36 mouse cellular contexts compared by ENCODE assay signal in the genomic region with DNA sequence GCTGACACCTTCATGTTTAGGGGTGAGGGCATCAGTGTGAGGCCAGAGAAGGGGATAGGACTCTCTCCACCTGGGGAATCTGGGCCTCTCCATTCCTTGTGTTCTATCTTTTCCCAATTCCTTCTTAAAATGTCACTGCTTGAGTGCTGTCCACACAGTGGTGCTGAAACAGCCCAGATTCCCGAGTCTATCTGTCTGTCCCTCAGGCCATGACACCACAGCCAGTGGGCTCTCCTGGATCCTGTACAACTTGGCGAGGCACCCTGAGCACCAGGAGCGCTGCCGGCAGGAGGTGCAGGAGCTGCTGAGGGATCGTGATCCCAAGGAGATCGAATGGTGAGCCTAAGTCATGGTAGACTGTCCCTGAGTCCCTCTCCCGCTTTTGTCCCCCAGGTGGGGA. TPM values are rescaled to one million over a fixed set of nuclear protein-coding genes. Genes with fewer than 3 reads are reported as not detected.
A peak's percentile ranks its signal among the peaks of the same experiment; 100 is the strongest.
DNase-seq lines count a peak whose midpoint lies in the region; ATAC-seq and TF ChIP-seq lines count a peak whose summit lies in the region.
"Had no signal": no experiment of that assay in that cellular context is flagged by ENCODE, and none has a peak within 500 bp of the region (broad histone marks: within the 10 kb centered on the region; RNA-seq: fewer than 3 reads in every experiment).

No protein-coding gene starts in this region.

- H3K4me3 ChIP-seq in embryonic facial prominence, embryonic 11.5 days (ENCODE audit: low read depth, low read length): no peak overlapping the region
- H3K4me3 ChIP-seq in intestine, postnatal 0 days (ENCODE audit: low read depth, low read length): no peak overlapping the region
- H3K4me3 ChIP-seq: forebrain, embryonic 12.5 days; heart, embryonic 15.5 days; hindbrain, embryonic 12.5 days; intestine, embryonic 15.5 days; liver, embryonic 15.5 days; lung, embryonic 15.5 days; midbrain, embryonic 12.5 days had no signal

- peak; percentile 7 for DNase-seq in kidney, postnatal 10 days
- DNase-seq in kidney, postnatal 36 days: no peak
- DNase-seq in 416B (ENCODE audit: low read depth) (peak; percentile 9), NIH3T3 (ENCODE audit: low read depth) (peak; percentile 44)
- DNase-seq in embryonic facial prominence, embryonic 11.5 days (ENCODE audit: low spot score): peak; percentile 31
- no peak for DNase-seq in heart, adult 9 months (ENCODE audit: low spot score in 2 of 2)
- DNase-seq: adrenal gland, postnatal 10 days; cerebellum, adult 9-10 months; forebrain, postnatal 0 days; kidney, adult 9 months; layer of hippocampus, postnatal 36 days; left cerebral cortex, postnatal 4 days; liver; spleen, adult 18-20 months; thymus, postnatal 14 days had no signal

- H3K9me3 ChIP-seq in embryonic facial prominence, embryonic 11.5 days (replicated peaks; ENCODE audit: control insufficient read depth, low read length): no peaks in the 10 kb centered on the region
- no peaks in the 10 kb centered on the region for H3K9me3 ChIP-seq in intestine, postnatal 0 days (ENCODE audit: control insufficient read depth)
- H3K9me3 ChIP-seq: forebrain, embryonic 12.5 days; G1E; heart, embryonic 15.5 days; hindbrain, embryonic 12.5 days; intestine, embryonic 15.5 days; liver, embryonic 15.5 days; lung, embryonic 15.5 days; midbrain, embryonic 12.5 days had no signal

- H3K27me3 ChIP-seq in embryonic facial prominence, embryonic 11.5 days (ENCODE audit: control insufficient read depth, insufficient read depth, low read length): no peaks in the 10 kb centered on the region
- no peaks in the 10 kb centered on the region for H3K27me3 ChIP-seq in intestine, postnatal 0 days (replicated peaks; ENCODE audit: control insufficient read depth, insufficient read depth, low read length)
- H3K27me3 ChIP-seq: heart, embryonic 15.5 days; hindbrain, embryonic 12.5 days; intestine, embryonic 15.5 days; liver, embryonic 15.5 days; lung, embryonic 15.5 days had no signal

- 63% methylated on average over 7 of the region's 7 CpGs for WGBS in embryonic facial prominence, embryonic 11.5 days
- WGBS in intestine, postnatal 0 days: 61% methylated on average over 7 of the region's 7 CpGs

- no peak for ATAC-seq in embryonic facial prominence, embryonic 11.5 days (replicated peaks; ENCODE audit: insufficient number of reproducible peaks, low FRiP score, low TSS enrichment, low read depth)
- ATAC-seq in monocyte, adult 5-6 weeks (replicated peaks; ENCODE audit: insufficient number of reproducible peaks, low FRiP score, low TSS enrichment, poor library complexity, severe bottlenecking): no peak
- ATAC-seq in intestine, postnatal 0 days: no peak
- ATAC-seq: forebrain, postnatal 0 days; hindbrain, postnatal 0 days; intestine, embryonic 15.5 days had no signal

- H3K4me1 ChIP-seq in embryonic facial prominence, embryonic 11.5 days (ENCODE audit: control insufficient read depth, insufficient read depth, low read length): no peaks in the 10 kb centered on the region
- no peaks in the 10 kb centered on the region for H3K4me1 ChIP-seq in intestine, postnatal 0 days (replicated peaks; ENCODE audit: control insufficient read depth, insufficient read depth, low read length)
- H3K4me1 ChIP-seq: forebrain, embryonic 12.5 days; heart, embryonic 15.5 days; hindbrain, embryonic 12.5 days; intestine, embryonic 15.5 days; liver, embryonic 15.5 days; lung, embryonic 15.5 days; midbrain, embryonic 12.5 days had no signal

- H3K27ac ChIP-seq in embryonic facial prominence, embryonic 11.5 days (replicated peaks; ENCODE audit: low read depth, low read length): no peak overlapping the region
- no peak overlapping the region for H3K27ac ChIP-seq in intestine, postnatal 0 days (ENCODE audit: low read depth, low read length)
- H3K27ac ChIP-seq: forebrain, embryonic 12.5 days; heart, embryonic 15.5 days; hindbrain, embryonic 12.5 days; hindbrain, postnatal 0 days; intestine, embryonic 15.5 days; liver, embryonic 15.5 days; lung, embryonic 15.5 days; midbrain, embryonic 12.5 days had no signal

- H3K4me2 ChIP-seq in embryonic facial prominence, embryonic 11.5 days (ENCODE audit: low read depth, low read length): no peak overlapping the region
- H3K4me2 ChIP-seq in intestine, postnatal 0 days (replicated peaks; ENCODE audit: low read depth): no peak overlapping the region
- H3K4me2 ChIP-seq: forebrain, embryonic 12.5 days; heart, embryonic 15.5 days; hindbrain, embryonic 12.5 days; intestine, embryonic 15.5 days; liver, embryonic 15.5 days; lung, embryonic 15.5 days; midbrain, embryonic 12.5 days had no signal

- H3K36me3 ChIP-seq in embryonic facial prominence, embryonic 11.5 days (replicated peaks; ENCODE audit: control insufficient read depth, insufficient read depth, low read depth, low read length): no peaks in the 10 kb centered on the region; the same call in 1 of the 2 replicates
- H3K36me3 ChIP-seq in intestine, postnatal 0 days (ENCODE audit: control insufficient read depth, insufficient read depth): no peaks in the 10 kb centered on the region
- H3K36me3 ChIP-seq: forebrain, embryonic 12.5 days; G1E; heart, embryonic 15.5 days; hindbrain, embryonic 12.5 days; intestine, embryonic 15.5 days; liver, embryonic 15.5 days; lung, embryonic 15.5 days; midbrain, embryonic 12.5 days had no signal

- no peak overlapping the region for H3K9ac ChIP-seq in embryonic facial prominence, embryonic 11.5 days (replicated peaks; ENCODE audit: low read length)
- H3K9ac ChIP-seq in intestine, postnatal 0 days (ENCODE audit: low read depth, low read length): no peak overlapping the region
- H3K9ac ChIP-seq: forebrain, embryonic 12.5 days; forebrain, postnatal 0 days; heart, embryonic 15.5 days; hindbrain, embryonic 12.5 days; intestine, embryonic 15.5 days; liver, embryonic 15.5 days; lung, embryonic 15.5 days; midbrain, embryonic 12.5 days had no signal

- no peak for TF ChIP-seq CTCF in intestine, postnatal 0 days (IDR thresholded peaks at IDR 0.05; ENCODE audit: low read depth)

RNA-seq across cellular contexts. Expression of a gene that starts 11.5 kb away (rescaled TPM):
- polyA plus RNA-seq in embryonic facial prominence, embryonic 11.5 days (2014; fragmentation: Nextera tagmentation; extraction: Ambion mirVana): 0.27 TPM in 1 of 2 replicates, not detected in the other
- total RNA-seq in monocyte, adult 5-6 weeks (2017): not detected in 3 replicates
- not detected in 2 replicates for polyA plus RNA-seq in intestine, postnatal 0 days (2015; fragmentation: Nextera tagmentation; extraction: Ambion mirVana)
- total RNA-seq: common myeloid progenitor, adult 5-6 weeks; G1E; gastrocnemius, postnatal 4 days; heart, postnatal 25 days; megakaryocyte, adult 5-6 weeks; neutrophil, adult 5-6 weeks had no signal
- polyA plus RNA-seq: G1E; heart, embryonic 15.5 days; lung, embryonic 15.5 days had no signal

RNA-seq across cellular contexts. Expression of a gene that starts 15.3 kb away (rescaled TPM):
- polyA plus RNA-seq in embryonic facial prominence, embryonic 11.5 days (2014; fragmentation: Nextera tagmentation; extraction: Ambion mirVana): not detected in 2 replicates
- not detected in 3 replicates for total RNA-seq in monocyte, adult 5-6 weeks (2017)
- polyA plus RNA-seq in intestine, postnatal 0 days (2015; fragmentation: Nextera tagmentation; extraction: Ambion mirVana): 3.2 and 3.7 TPM in 2 replicates
- total RNA-seq: adrenal gland, postnatal 10 days; common myeloid progenitor, adult 5-6 weeks; forebrain, postnatal 0 days; gastrocnemius, adult 8-10 months; gastrocnemius, postnatal 4 days; heart, adult 8-10 months; heart, postnatal 25 days; hindbrain, postnatal 0 days; layer of hippocampus, postnatal 36 days; left cerebral cortex, postnatal 4 days; megakaryocyte, adult 5-6 weeks; neutrophil, adult 5-6 weeks had no signal
- polyA plus RNA-seq: embryonic facial prominence, embryonic 14.5 days; forebrain, embryonic 12.5 days; G1E; heart, embryonic 15.5 days; hindbrain, embryonic 12.5 days; liver, embryonic 15.5 days; lung, embryonic 15.5 days; midbrain, embryonic 12.5 days had no signal

RNA-seq across cellular contexts. Expression of a gene that starts 52.9 kb away (rescaled TPM):
- not detected in 2 replicates for polyA plus RNA-seq in embryonic facial prominence, embryonic 11.5 days (2014; fragmentation: Nextera tagmentation; extraction: Ambion mirVana)
- total RNA-seq in monocyte, adult 5-6 weeks (2017): 0.11 to 0.57 TPM (median 0.19 TPM) in 3 replicates
- polyA plus RNA-seq in intestine, postnatal 0 days (2015; fragmentation: Nextera tagmentation; extraction: Ambion mirVana): not detected in 2 replicates
- total RNA-seq: adrenal gland, postnatal 10 days; common myeloid progenitor, adult 5-6 weeks; forebrain, postnatal 0 days; gastrocnemius, adult 8-10 months; gastrocnemius, postnatal 4 days; heart, adult 8-10 months; heart, postnatal 25 days; hindbrain, postnatal 0 days; layer of hippocampus, postnatal 36 days; left cerebral cortex, postnatal 4 days had no signal
- polyA plus RNA-seq: embryonic facial prominence, embryonic 14.5 days; forebrain, embryonic 12.5 days; G1E; heart, embryonic 15.5 days; hindbrain, embryonic 12.5 days; intestine, embryonic 15.5 days; large intestine, adult 2 months; liver, embryonic 15.5 days; lung, embryonic 15.5 days; midbrain, embryonic 12.5 days; stomach, embryonic 16.5 days had no signal

Comparison
In these comparisons a context has a peak if more than half of its experiments do, and no peak if none do; other contexts are left out.
1. DNase-seq: peak in kidney, postnatal 10 days (single experiment), 416B (single experiment), NIH3T3 (single experiment) and embryonic facial prominence, embryonic 11.5 days (single experiment); none in kidney, postnatal 36 days (0 of 2) and heart, adult 9 months (0 of 2).